Mouse (Mus musculus) CH12.LX (cell line): ENCODE data around the gene Chd2. TPM values are rescaled to one million over a fixed set of nuclear protein-coding genes. Genes with fewer than 3 reads are reported as not detected.
"Not testable (repeated sequence)": the region's sequence is repeated elsewhere in the genome, so short reads cannot be mapped to it uniquely, and the experiment has no call there.

ENCODE experiments used
- DNase-seq: peaks from one replicate; pipeline ENCODE4 v3.0.0-alpha.2; 2013; ENCODE audit errors: extremely low read depth
- H3K27ac ChIP-seq: 2 replicates; pipeline ENCODE4 v1.5.1; 2012; ENCODE audit warnings: low read depth, mild to moderate bottlenecking, control low read depth, moderate library complexity; ENCODE audit not compliant: insufficient read depth
- H3K27me3 ChIP-seq: replicated peaks from 2 replicates; pipeline ENCODE3; 2012; ENCODE audit warnings: inconsistent platforms
- H3K36me3 ChIP-seq, 2 experiments: replicated peaks in 1 of 2; 2 replicates each; pipeline versions ENCODE3 to v1.6.1; 2012; ENCODE audit warnings: inconsistent platforms in 1 of 2, low read length in 1 of 2, mild to moderate bottlenecking in 1 of 2, mixed read lengths in 1 of 2, moderate library complexity in 1 of 2; ENCODE audit not compliant: control insufficient read depth in 1 of 2, insufficient read depth in 1 of 2
- H3K4me1 ChIP-seq, 2 experiments: 2 replicates each; pipeline ENCODE4 v1.6.1; 2012; ENCODE audit warnings: inconsistent platforms in 1 of 2, moderate library complexity in 1 of 2; ENCODE audit not compliant: insufficient read depth in 2 of 2, control insufficient read depth in 1 of 2
- H3K4me2 ChIP-seq: 2 replicates; pipeline ENCODE4 v1.6.1; 2012; ENCODE audit warnings: low read depth, mild to moderate bottlenecking, control low read depth; ENCODE audit not compliant: poor library complexity, insufficient read depth, severe bottlenecking
- H3K4me3 ChIP-seq, 3 experiments: fragments of 150-350 bp in 1 of 3; sonication (generic) in 1 of 3; replicated peaks in 1 of 3; 2 replicates each; pipeline versions ENCODE3 to v1.5.1; 2011 to 2012; ENCODE audit warnings: low read depth in 2 of 3, low read length in 2 of 3, mild to moderate bottlenecking in 2 of 3, moderate library complexity in 2 of 3, control low read depth in 1 of 3, improper control_type of control experiment in 1 of 3, inconsistent platforms in 1 of 3, mixed read lengths in 1 of 3; ENCODE audit not compliant: poor library complexity in 1 of 3
- H3K79me2 ChIP-seq: replicated peaks from 2 replicates; pipeline ENCODE4 v1.6.1; 2012; ENCODE audit warnings: mild to moderate bottlenecking, moderate library complexity; ENCODE audit not compliant: control insufficient read depth, poor library complexity, insufficient read depth, severe bottlenecking; ENCODE audit errors: extremely low read depth
- H3K9ac ChIP-seq: 2 replicates; pipeline ENCODE4 v1.6.1; 2012; ENCODE audit warnings: low read depth, mild to moderate bottlenecking, control low read depth, moderate library complexity; ENCODE audit not compliant: insufficient read depth
- H3K9me3 ChIP-seq: replicated peaks from 2 replicates; pipeline ENCODE3; 2012; ENCODE audit warnings: low read length, inconsistent platforms, mixed read lengths
- CHD2 ChIP-seq: IDR thresholded peaks from 2 replicates; pipeline ENCODE4 v1.6.1; 2011; ENCODE audit warnings: low read length, improper control_type of control experiment
- EP300 ChIP-seq: IDR thresholded peaks from 2 replicates; pipeline ENCODE4 v1.6.1; 2011; ENCODE audit warnings: low read length, improper control_type of control experiment
- ETS1 ChIP-seq: conservative IDR thresholded peaks from 2 replicates; pipeline ENCODE4 v1.6.1; 2012; ENCODE audit warnings: low read depth, mild to moderate bottlenecking, inconsistent platforms, low read length, improper control_type of control experiment, moderate library complexity
- HCFC1 ChIP-seq: IDR thresholded peaks from 2 replicates; pipeline ENCODE4 v1.6.1; 2012; ENCODE audit warnings: low read depth, mild to moderate bottlenecking, inconsistent platforms, low read length, improper control_type of control experiment
- IRF4 ChIP-seq: IDR thresholded peaks from 2 replicates; pipeline ENCODE4 v1.6.1; 2014; ENCODE audit warnings: low read depth, mild to moderate bottlenecking, inconsistent platforms, low read length, improper control_type of control experiment
- JUND ChIP-seq: conservative IDR thresholded peaks from 2 replicates; pipeline ENCODE4 v1.6.1; 2011; ENCODE audit warnings: low read depth, low read length, improper control_type of control experiment
- MAFK ChIP-seq: IDR thresholded peaks from 2 replicates; pipeline ENCODE4 v1.6.1; 2011; ENCODE audit warnings: low read length, improper control_type of control experiment; ENCODE audit not compliant: insufficient replicate concordance
- MEF2A ChIP-seq: IDR thresholded peaks from 2 replicates; pipeline ENCODE4 v1.6.1; 2014; ENCODE audit warnings: low read depth, mild to moderate bottlenecking, inconsistent platforms, low read length, improper control_type of control experiment, borderline replicate concordance
- MXI1 ChIP-seq: IDR thresholded peaks from 2 replicates; pipeline ENCODE4 v1.6.1; 2011; ENCODE audit warnings: mild to moderate bottlenecking, low read depth, low read length, improper control_type of control experiment
- MYC ChIP-seq: IDR thresholded peaks from 2 replicates; pipeline ENCODE4 v1.6.1; 2011; ENCODE audit warnings: low read depth, mild to moderate bottlenecking, improper control_type of control experiment, low read length
- NELFE ChIP-seq: IDR thresholded peaks from 2 replicates; pipeline ENCODE4 v1.6.1; 2011; ENCODE audit warnings: low read depth, low read length, improper control_type of control experiment
- PAX5 ChIP-seq: IDR thresholded peaks from 2 replicates; pipeline ENCODE4 v1.6.1; 2012; ENCODE audit warnings: low read length, inconsistent platforms, mixed read lengths
- POLR2A ChIP-seq: IDR thresholded peaks from 2 replicates; pipeline ENCODE4 v1.6.1; 2011; ENCODE audit warnings: low read depth, mild to moderate bottlenecking, improper control_type of control experiment, low read length
- SMC3 ChIP-seq: IDR thresholded peaks from 2 replicates; pipeline ENCODE4 v1.6.1; 2011; ENCODE audit warnings: low read depth, low read length, improper control_type of control experiment
- TBP ChIP-seq: conservative IDR thresholded peaks from 2 replicates; pipeline ENCODE4 v1.6.1; 2011; ENCODE audit warnings: low read depth, low read length, improper control_type of control experiment
- UBTF ChIP-seq: IDR thresholded peaks from 2 replicates; pipeline ENCODE4 v1.6.1; 2012; ENCODE audit warnings: low read depth, mild to moderate bottlenecking, inconsistent platforms, low read length, improper control_type of control experiment, moderate library complexity
- ZKSCAN1 ChIP-seq: IDR thresholded peaks from 2 replicates; pipeline ENCODE4 v1.6.1; 2012; ENCODE audit warnings: low read depth, inconsistent platforms, low read length, improper control_type of control experiment, borderline replicate concordance
- ZMIZ1 ChIP-seq: IDR thresholded peaks from 2 replicates; pipeline ENCODE4 v1.6.1; 2012; ENCODE audit warnings: low read depth, mild to moderate bottlenecking, inconsistent platforms, low read length, improper control_type of control experiment
- ZNF384 ChIP-seq: IDR thresholded peaks from 2 replicates; pipeline ENCODE4 v1.6.1; 2012; ENCODE audit warnings: low read depth, low read length, improper control_type of control experiment, inconsistent platforms
- dilution Hi-C: fragments of 300-500 bp; cut with MboI; formaldehyde crosslinking; loops from 2 replicates; pipeline ENCODE4 v1.14.3; 2020; ENCODE audit warnings: low sequenced_read_pairs; ENCODE audit not compliant: extremely low pct_unique_long_range_greater_than_20kb, extremely low pct_ligation_motif_present
- in situ Hi-C: fragments of 300-500 bp; cut with MboI; formaldehyde crosslinking; loops from 3 replicates; pipeline ENCODE4 v1.14.3; 2019; ENCODE audit warnings: low sequenced_read_pairs, low pct_ligation_motif_present, low pct_unique_long_range_greater_than_20kb, mixed read lengths
- polyA plus RNA-seq: library from polyadenylated mRNA; unstranded; fragments of >175 nt; gene quantifications from 2 replicates; pipeline ENCODE4 v1.2.1, GENCODE M21; 2012; ENCODE audit warnings: low read depth; ENCODE audit not compliant: insufficient read length
- total RNA-seq, 2 experiments: library from RNA; depleted of rRNA; stranded (reverse); fragments of 300-350 nt in 1 of 2; fragments of >200 nt in 1 of 2; gene quantifications; 2 replicates each; pipeline ENCODE4 v1.2.3; 2012 to 2014

Chd2 gene
- total and polyA plus RNA-seq, 3 experiments = 23.2 to 39.3 (median 30.9) TPM

DNA sequence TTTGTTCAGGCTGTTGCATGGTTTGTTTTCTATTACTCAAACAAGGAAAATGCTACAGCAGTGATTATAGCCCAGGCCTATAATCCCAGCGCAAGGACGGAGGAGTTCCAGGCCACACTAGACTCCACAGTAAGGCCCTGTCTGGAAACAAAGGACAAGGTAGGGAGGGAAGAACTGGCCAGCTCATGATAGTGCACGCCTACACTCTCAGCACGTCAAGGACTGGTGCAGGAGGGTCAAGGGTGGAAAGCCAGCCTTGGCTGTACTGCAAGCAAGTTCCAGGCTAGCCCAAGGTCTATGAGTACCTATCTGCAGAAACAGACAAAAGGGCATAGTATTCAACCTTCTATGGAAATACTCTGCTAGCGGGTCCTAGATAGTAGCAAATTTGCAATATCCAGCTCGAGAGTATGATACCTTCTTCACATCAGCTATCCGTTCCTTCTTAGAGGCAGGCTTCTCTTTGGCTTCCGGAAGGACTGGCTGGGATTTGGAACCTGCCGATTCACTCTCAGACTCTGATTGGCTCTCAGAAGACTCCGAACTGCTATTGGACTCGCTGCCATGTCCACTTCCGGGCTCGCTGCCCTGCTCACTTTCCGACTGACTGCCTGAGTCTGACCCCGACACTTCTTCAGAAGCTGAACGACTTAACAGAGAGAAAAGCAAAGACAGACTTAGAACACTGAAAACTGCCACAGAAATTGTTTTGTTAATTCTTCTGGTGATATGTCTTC, 22.4 kb downstream of the Chd2 start:
- Histone ChIP-seq H3K9ac (no peak overlapping the region), H3K4me1 (peaks cover 9 to 43% of the 10 kb centered on the region in 2 experiments), H3K4me3 (no peak overlapping the region), H3K79me2 (peaks cover 70% of the 10 kb centered on the region), H3K4me2 (no peak overlapping the region), H3K36me3 (peaks cover 69 to 84% of the 10 kb centered on the region in 2 experiments), H3K27ac (no peak overlapping the region), H3K9me3 (no peaks in the 10 kb centered on the region), H3K27me3 (no peaks in the 10 kb centered on the region)
- dilution Hi-C loops = no loop called here
- in situ Hi-C loops = no loop called here
- TF ChIP-seq ZKSCAN1 (no peak), PAX5 (no peak), ETS1 (no peak), SMC3 (no peak), POLR2A (0 out of 2 replicates have a peak, but pooled peaks have one; percentile 19)
- DNase-seq = no peak

DNA sequence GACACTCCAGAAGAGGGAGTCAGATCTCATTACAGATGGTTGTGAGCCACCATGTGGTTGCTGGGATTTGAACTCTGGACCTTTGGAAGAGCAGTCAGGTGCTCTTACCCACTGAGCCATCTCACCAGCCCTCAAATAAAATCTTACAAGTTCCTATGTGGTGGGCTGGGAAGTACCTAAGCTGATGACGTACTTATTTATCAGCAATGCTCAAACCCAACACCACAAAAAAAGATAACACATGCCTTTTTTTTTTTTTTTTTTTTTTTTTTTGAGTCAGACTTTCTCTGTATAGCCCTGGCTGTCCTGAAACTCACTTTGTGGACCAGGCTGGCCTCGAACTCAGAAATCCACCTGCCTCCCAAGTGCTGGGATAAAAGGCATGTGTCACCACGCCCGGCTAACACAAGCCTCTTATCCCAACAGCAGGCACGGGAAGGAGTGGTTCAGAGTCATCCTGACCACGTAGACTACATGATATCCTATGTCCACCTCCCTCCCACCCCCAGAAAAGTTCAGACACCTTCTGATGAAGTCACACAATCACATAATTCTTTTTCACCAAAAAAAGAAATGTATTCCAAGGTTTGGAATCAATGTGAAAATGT, 23.2 kb downstream of the Chd2 start:
- H3K9me3 ChIP-seq, H3K9ac ChIP-seq, H3K27ac ChIP-seq, DNase-seq, H3K27me3 ChIP-seq, in situ Hi-C loops, dilution Hi-C loops, H3K4me2 ChIP-seq, H3K4me3 ChIP-seq: not testable (repeated sequence)
- TF ChIP-seq ZNF384 = peak; percentile 75
- Histone ChIP-seq H3K36me3 (peaks cover 70 to 86% of the 10 kb centered on the region in 2 experiments), H3K4me1 (peaks cover 9 to 37% of the 10 kb centered on the region in 2 experiments), H3K79me2 (peaks cover 71% of the 10 kb centered on the region)

DNA sequence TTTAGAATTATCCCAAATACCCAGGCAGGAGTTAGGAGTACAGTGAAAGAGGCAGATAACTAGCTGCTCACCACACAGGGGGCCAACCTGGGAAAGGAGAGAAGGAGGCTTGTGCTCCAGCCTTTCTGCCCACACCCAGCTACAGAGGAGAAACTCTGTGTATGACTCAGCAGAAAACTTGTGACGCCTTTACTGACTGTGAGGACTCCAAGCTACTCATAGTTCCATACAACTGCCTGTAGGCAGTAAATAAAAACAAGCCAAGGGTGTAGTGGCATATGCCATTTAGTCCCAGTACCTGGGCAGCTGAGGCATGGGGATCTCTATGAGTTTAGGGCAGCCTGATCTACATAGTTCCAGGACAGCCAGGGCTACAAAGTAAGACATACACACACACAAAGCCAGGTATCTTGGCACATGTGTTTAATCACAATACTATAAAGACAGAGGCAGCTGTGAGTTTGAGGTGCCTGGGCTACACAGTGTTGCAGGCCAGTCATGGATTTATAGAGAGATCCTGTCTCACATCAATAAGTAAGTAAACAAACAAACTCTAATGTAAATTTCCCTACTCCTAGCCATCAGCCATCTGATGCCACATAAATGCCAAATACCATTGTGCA, 24.1 kb downstream of the Chd2 start:
- peaks cover 70% of the 10 kb centered on the region for H3K79me2 ChIP-seq
- peak; percentile 60 for DNase-seq
- in situ Hi-C loops = no loop called here
- no peak overlapping the region for H3K4me3 ChIP-seq
- H3K9ac ChIP-seq = no peak overlapping the region
- H3K9me3 ChIP-seq = no peaks in the 10 kb centered on the region
- TF ChIP-seq JUND = 0 out of 2 replicates have a peak, but pooled peaks have one; percentile 42
- TF ChIP-seq HCFC1 = no peak
- TF ChIP-seq IRF4 = peak; percentile 82
- no peak for TF ChIP-seq CHD2
- peak; percentile 94 for TF ChIP-seq MAFK
- TF ChIP-seq NELFE = no peak
- no peak for TF ChIP-seq MYC
- TF ChIP-seq TBP = 0 out of 2 replicates have a peak, but pooled peaks have one; percentile 17
- peak; percentile 32; the same call in 1 of the 2 replicates for TF ChIP-seq EP300
- no peak for TF ChIP-seq ZMIZ1
- no peak for TF ChIP-seq MEF2A
- no peak for TF ChIP-seq POLR2A
- TF ChIP-seq MXI1 = no peak
- TF ChIP-seq UBTF = no peak
- H3K4me2 ChIP-seq = no peak overlapping the region
- peak overlapping the region; percentile 51 for H3K27ac ChIP-seq
- peaks cover 72 to 83% of the 10 kb centered on the region in 2 experiments for H3K36me3 ChIP-seq
- peaks cover 9 to 40% of the 10 kb centered on the region in 2 experiments for H3K4me1 ChIP-seq
- dilution Hi-C loops = no loop called here
- no peaks in the 10 kb centered on the region for H3K27me3 ChIP-seq
